Mouse (Mus musculus): Measurements from ENCODE around the gene Prdx4. TPM values are rescaled to one million over a fixed set of nuclear protein-coding genes. Genes with fewer than 3 reads are reported as not detected.

Prdx4 gene
- 117 and 122 TPM in 2 replicates for polyA plus RNA-seq (2015; fragmentation: Nextera tagmentation; extraction: Ambion mirVana)

GRCm38 (mm10) chrX:155340654-155341053 lies at the start of gene Prdx4:
Gene Prdx4, minus strand, starts transcription at chrX:155340754.

Other genes with a start within 250 kb of the Prdx4 start
- not detected in 2 replicates for gene Magea2, start 247.1 kb downstream of the Prdx4 start, polyA plus RNA-seq (2015; fragmentation: Nextera tagmentation; extraction: Ambion mirVana)
- not detected in 2 replicates for gene Cldn34b2, start 212.3 kb downstream of the Prdx4 start, polyA plus RNA-seq (2015; fragmentation: Nextera tagmentation; extraction: Ambion mirVana)
- gene Sat1, start 124.3 kb downstream of the Prdx4 start, polyA plus RNA-seq (2015; fragmentation: Nextera tagmentation; extraction: Ambion mirVana): 132 and 143 TPM in 2 replicates
- 42.7 and 44.6 TPM in 2 replicates for gene Acot9, start 78.3 kb downstream of the Prdx4 start, polyA plus RNA-seq (2015; fragmentation: Nextera tagmentation; extraction: Ambion mirVana)

Data from neural tube, postnatal 0 days (tissue).